Mouse (Mus musculus): ENCODE data around the gene Cmss1.

DNA sequence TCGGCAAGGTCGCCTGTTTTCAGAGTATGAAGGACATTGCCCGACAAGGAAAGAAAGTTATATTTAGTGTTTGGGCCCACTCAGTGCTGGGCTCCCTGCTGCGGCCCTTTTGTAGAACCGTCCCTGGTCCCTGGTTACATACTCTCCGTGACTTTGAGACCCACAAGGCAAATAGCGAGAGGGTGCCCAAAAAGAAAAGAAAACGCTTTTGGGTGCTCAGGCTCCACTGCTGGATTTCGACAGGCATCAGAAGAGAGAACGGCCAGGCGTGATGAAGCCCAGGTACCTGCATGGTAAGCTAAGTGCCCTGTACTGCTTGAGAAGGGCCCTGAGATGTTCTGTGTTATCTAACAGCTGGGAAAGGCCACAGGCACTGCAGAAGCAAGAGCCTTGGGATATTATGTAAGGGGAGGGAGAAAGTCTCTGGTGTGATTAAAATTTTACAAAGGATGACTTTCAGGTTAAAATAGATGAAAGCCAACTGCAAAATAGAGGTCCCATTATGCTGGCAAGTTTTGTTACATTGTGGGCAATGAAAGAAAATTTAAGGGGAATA is 253.4 kb downstream of the Cmss1 start:
- TF ChIP-seq CTCF (IDR thresholded peaks at IDR 0.05; ENCODE audit: low read depth) = no peak
- no peak for TF ChIP-seq EP300 (IDR thresholded peaks at IDR 0.05; ENCODE audit: low read depth)
